Mouse (Mus musculus): ENCODE results near the gene Ift74. TPM values are rescaled to one million over a fixed set of nuclear protein-coding genes. Genes with fewer than 3 reads are reported as not detected.

The Ift74 gene
- 49.2 and 56.5 TPM in 2 replicates for polyA plus RNA-seq (2016; fragmentation: Nextera tagmentation; extraction: Ambion mirVana)

- Histone ChIP-seq H3K4me3 (peak within 1 kb of the TSS; percentile 69), H3K27me3 (replicated peaks; ENCODE audit: low read depth, poor library complexity, severe bottlenecking) (no peaks in the 10 kb centered on the region), H3K9me3 (no peaks in the 10 kb centered on the region), H3K36me3 (replicated peaks) (peaks cover 3% of the 10 kb centered on the region), H3K27ac (replicated peaks) (peak within 1 kb of the TSS; percentile 87), H3K4me1 (peaks cover 15% of the 10 kb centered on the region)
- WGBS = 3% methylated on average over 29 of the region's 29 CpGs
- DNase-seq (ENCODE audit: low spot score) = peak; percentile 97
Measured at GRCm38 (mm10) chr4:94613972-94614626, at the start of gene Ift74. Gene Ift74 (plus strand): TSS chr4:94614491.

- Histone ChIP-seq H3K27ac (replicated peaks) (no peak overlapping the region), H3K4me3 (no peak overlapping the region), H3K9me3 (no peaks in the 10 kb centered on the region), H3K27me3 (replicated peaks; ENCODE audit: low read depth, poor library complexity, severe bottlenecking) (no peaks in the 10 kb centered on the region), H3K36me3 (replicated peaks) (peaks cover 78% of the 10 kb centered on the region), H3K4me1 (no peaks in the 10 kb centered on the region)
- WGBS = 93% methylated on average over 4 of the region's 4 CpGs
- DNase-seq (ENCODE audit: low spot score) = no peak
Measured at GRCm38 (mm10) chr4:94572677-94573076, 41.6 kb upstream of the Ift74 start.

- Histone ChIP-seq H3K27me3 (replicated peaks; ENCODE audit: low read depth, poor library complexity, severe bottlenecking) (no peaks in the 10 kb centered on the region), H3K27ac (replicated peaks) (no peak overlapping the region), H3K36me3 (replicated peaks) (peaks cover 7% of the 10 kb centered on the region), H3K4me1 (no peaks in the 10 kb centered on the region), H3K9me3 (no peaks in the 10 kb centered on the region), H3K4me3 (no peak overlapping the region)
- 87% methylated on average over 4 of the region's 4 CpGs for WGBS
- DNase-seq (ENCODE audit: low spot score) = no peak
Measured at GRCm38 (mm10) chr4:94591765-94592381, 22.4 kb upstream of the Ift74 start.

GRCm38 (mm10) chr4:94592709-94593108 lies 21.6 kb upstream of the Ift74 start:
- H3K4me3 ChIP-seq = no peak overlapping the region
- DNase-seq (ENCODE audit: low spot score) = no peak
- no peaks in the 10 kb centered on the region for H3K4me1 ChIP-seq
- H3K27me3 ChIP-seq (replicated peaks; ENCODE audit: low read depth, poor library complexity, severe bottlenecking) = no peaks in the 10 kb centered on the region
- no peak overlapping the region for H3K27ac ChIP-seq (replicated peaks)
- no peaks in the 10 kb centered on the region for H3K9me3 ChIP-seq
- peaks cover 6% of the 10 kb centered on the region for H3K36me3 ChIP-seq (replicated peaks)

DNA sequence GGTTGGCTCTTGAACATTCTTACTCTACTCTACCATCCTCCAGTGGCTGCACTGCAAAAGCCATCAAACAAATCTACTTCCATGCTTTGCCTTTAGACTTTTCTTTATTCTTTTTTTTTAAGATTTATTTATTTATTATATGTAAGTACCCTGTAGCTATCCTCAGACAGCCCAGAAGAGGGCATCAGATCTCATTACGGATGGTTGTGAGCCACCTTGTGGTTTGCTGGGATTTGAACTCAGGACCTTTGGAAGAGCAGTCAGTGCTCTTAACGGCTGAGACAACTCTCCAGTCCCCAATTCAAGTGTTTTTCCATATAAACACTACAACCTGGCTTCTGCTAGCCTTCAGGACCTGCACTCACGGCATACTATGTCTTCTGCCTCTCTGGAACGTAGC lies 12.9 kb upstream of the Ift74 start:
- H3K4me3 ChIP-seq = peak overlapping the region; percentile 98
- H3K27ac ChIP-seq (replicated peaks) = no peak overlapping the region
- no peaks in the 10 kb centered on the region for H3K27me3 ChIP-seq (replicated peaks; ENCODE audit: low read depth, poor library complexity, severe bottlenecking)
- peaks cover 22% of the 10 kb centered on the region for H3K4me1 ChIP-seq
- DNase-seq (ENCODE audit: low spot score) = no peak
- H3K36me3 ChIP-seq (replicated peaks) = peaks cover 3% of the 10 kb centered on the region; the same call in 1 of the 2 replicates
- H3K9me3 ChIP-seq = no peaks in the 10 kb centered on the region
- 93% methylated on average over 4 of the region's 4 CpGs for WGBS

DNA sequence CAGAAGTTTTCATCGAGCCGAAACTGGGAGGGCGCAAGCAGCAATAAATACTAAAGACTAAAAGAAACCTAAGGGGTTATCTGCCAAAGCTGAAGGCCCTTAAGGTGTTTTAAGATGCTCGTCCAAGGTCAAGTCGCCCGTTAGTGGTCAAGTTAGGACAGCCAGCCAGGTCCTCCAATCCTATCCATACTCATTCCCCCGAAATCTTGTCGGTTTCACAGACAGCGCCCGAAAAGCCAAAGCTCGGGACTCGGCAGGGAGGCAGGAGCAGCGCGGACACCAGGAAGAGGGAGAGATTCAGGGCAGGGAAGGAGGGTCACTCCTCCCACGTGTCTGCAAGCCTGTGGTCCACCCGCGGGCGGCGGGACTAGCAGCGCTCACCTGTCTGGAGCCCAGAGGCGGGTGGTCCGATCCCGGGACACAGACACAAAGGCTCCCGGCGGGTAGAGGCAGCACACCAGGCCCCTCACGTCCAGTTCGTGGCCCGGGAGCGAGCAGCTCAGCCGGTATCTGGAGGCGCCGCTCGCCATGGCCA lies 11.7 kb upstream of the Ift74 start:
- Histone ChIP-seq H3K27ac (replicated peaks) (peak overlapping the region; percentile 96), H3K27me3 (replicated peaks; ENCODE audit: low read depth, poor library complexity, severe bottlenecking) (no peaks in the 10 kb centered on the region)

GRCm38 (mm10) chr4:94603031-94603629 lies 11.2 kb upstream of the Ift74 start, which contains the start of gene Plaa:
Gene Plaa (minus strand): TSS chr4:94603244.
- H3K9me3 ChIP-seq = no peaks in the 10 kb centered on the region

More for the DNA sequence above, 11.7 kb upstream of the Ift74 start:
- H3K4me3 ChIP-seq = peak overlapping the region; percentile 98
- no peak for DNase-seq (ENCODE audit: low spot score)
- H3K4me1 ChIP-seq = peaks cover 22% of the 10 kb centered on the region
- under 1% methylated on average over 33 of the region's 33 CpGs for WGBS
- no peaks in the 10 kb centered on the region for H3K9me3 ChIP-seq
- H3K36me3 ChIP-seq (replicated peaks) = peaks cover 3% of the 10 kb centered on the region; the same call in 1 of the 2 replicates

GRCm38 (mm10) chr4:94604452-94605019 lies 9.8 kb upstream of the Ift74 start:
- Histone ChIP-seq H3K4me3 (no peak overlapping the region; the same call in 1 of the 2 replicates), H3K4me1 (peaks cover 22% of the 10 kb centered on the region)
- WGBS = 84% methylated on average over 2 of the region's 2 CpGs

More at GRCm38 (mm10) chr4:94603031-94603629, 11.2 kb upstream of the Ift74 start, which contains the start of gene Plaa:
- Histone ChIP-seq H3K36me3 (replicated peaks) (no peaks in the 10 kb centered on the region; the same call in 1 of the 2 replicates), H3K27me3 (replicated peaks; ENCODE audit: low read depth, poor library complexity, severe bottlenecking) (no peaks in the 10 kb centered on the region), H3K27ac (replicated peaks) (peak within 1 kb of the TSS; percentile 96), H3K4me3 (peak within 1 kb of the TSS; percentile 98), H3K4me1 (peaks cover 22% of the 10 kb centered on the region)
- peak; percentile 95 for DNase-seq (ENCODE audit: low spot score)
- under 1% methylated on average over 61 of the region's 61 CpGs for WGBS

DNA sequence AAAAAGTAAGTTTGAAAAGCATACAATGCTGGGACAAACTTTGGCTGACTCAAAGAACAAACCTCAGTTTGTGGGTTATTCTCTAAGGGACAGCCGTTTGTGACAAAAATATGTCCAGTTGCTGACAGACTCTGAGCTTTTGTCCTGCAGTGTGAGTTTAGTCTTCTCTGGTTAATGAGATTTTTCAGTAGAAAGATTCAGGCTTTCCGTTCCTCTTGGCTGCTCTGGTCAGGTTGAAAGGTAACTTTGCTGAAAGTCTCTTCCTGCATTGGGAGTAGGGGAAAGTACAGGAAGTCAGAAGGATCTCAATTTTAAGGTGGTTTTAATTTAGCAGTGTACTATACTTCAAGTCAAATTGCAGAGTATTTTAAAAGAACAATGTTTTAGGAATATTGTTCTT lies 8.7 kb upstream of the Ift74 start:
- no peak overlapping the region for H3K27ac ChIP-seq (replicated peaks)
- no peak overlapping the region for H3K4me3 ChIP-seq
- WGBS = 93% methylated on average over 2 of the region's 2 CpGs
- H3K36me3 ChIP-seq (replicated peaks) = no peaks in the 10 kb centered on the region
- no peak for DNase-seq (ENCODE audit: low spot score)
- no peaks in the 10 kb centered on the region for H3K27me3 ChIP-seq (replicated peaks; ENCODE audit: low read depth, poor library complexity, severe bottlenecking)
- H3K9me3 ChIP-seq = no peaks in the 10 kb centered on the region
- peaks cover 22% of the 10 kb centered on the region for H3K4me1 ChIP-seq

More at GRCm38 (mm10) chr4:94604452-94605019, 9.8 kb upstream of the Ift74 start:
- Histone ChIP-seq H3K27ac (replicated peaks) (no peak overlapping the region), H3K27me3 (replicated peaks; ENCODE audit: low read depth, poor library complexity, severe bottlenecking) (no peaks in the 10 kb centered on the region), H3K9me3 (no peaks in the 10 kb centered on the region), H3K36me3 (replicated peaks) (no peaks in the 10 kb centered on the region)
- DNase-seq (ENCODE audit: low spot score) = no peak

GRCm38 (mm10) chr4:94610339-94610738 lies 4.0 kb upstream of the Ift74 start:
- no peak for DNase-seq (ENCODE audit: low spot score)
- H3K36me3 ChIP-seq (replicated peaks) = no peaks in the 10 kb centered on the region
- H3K27me3 ChIP-seq (replicated peaks; ENCODE audit: low read depth, poor library complexity, severe bottlenecking) = no peaks in the 10 kb centered on the region
- WGBS = 77% methylated on average over 3 of the region's 3 CpGs
- peaks cover 9% of the 10 kb centered on the region for H3K4me1 ChIP-seq
- H3K9me3 ChIP-seq = no peaks in the 10 kb centered on the region
- H3K27ac ChIP-seq (replicated peaks) = no peak overlapping the region
- no peak overlapping the region for H3K4me3 ChIP-seq

- WGBS = 2% methylated on average over 18 of the region's 18 CpGs
- Histone ChIP-seq H3K27me3 (replicated peaks; ENCODE audit: low read depth, poor library complexity, severe bottlenecking) (no peaks in the 10 kb centered on the region), H3K4me1 (peaks cover 15% of the 10 kb centered on the region), H3K4me3 (peak overlapping the region; percentile 69), H3K9me3 (no peaks in the 10 kb centered on the region), H3K36me3 (replicated peaks) (peaks cover 3% of the 10 kb centered on the region), H3K27ac (replicated peaks) (peak overlapping the region; percentile 87)
- no peak for DNase-seq (ENCODE audit: low spot score)
Measured at GRCm38 (mm10) chr4:94614627-94615006, 326 bp downstream of the Ift74 start.

DNA sequence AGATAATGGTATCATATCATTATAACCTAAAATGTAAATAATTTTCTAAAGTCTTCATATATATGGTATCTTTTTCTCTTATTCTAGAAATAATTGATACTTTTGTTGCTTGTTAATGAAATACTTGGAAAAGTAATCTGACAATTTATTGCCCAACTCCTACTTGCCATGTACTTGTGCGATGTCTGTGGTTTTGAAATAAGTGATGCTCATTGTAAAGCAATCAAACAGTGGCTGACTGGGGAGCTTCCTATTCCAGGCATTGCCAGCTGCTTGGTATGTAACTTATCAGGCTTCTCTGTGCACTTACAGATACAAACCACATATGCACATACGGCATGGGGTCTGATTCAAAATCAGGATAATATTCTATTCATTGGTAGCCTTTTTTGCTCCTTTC lies 5.8 kb downstream of the Ift74 start:
- DNase-seq (ENCODE audit: low spot score) = no peak
- no peaks in the 10 kb centered on the region for H3K9me3 ChIP-seq
- H3K36me3 ChIP-seq (replicated peaks) = peaks cover 30% of the 10 kb centered on the region
- no peaks in the 10 kb centered on the region for H3K27me3 ChIP-seq (replicated peaks; ENCODE audit: low read depth, poor library complexity, severe bottlenecking)
- WGBS = 93% methylated on average over 2 of the region's 2 CpGs
- no peak overlapping the region for H3K4me3 ChIP-seq
- H3K27ac ChIP-seq (replicated peaks) = no peak overlapping the region
- H3K4me1 ChIP-seq = peaks cover 8% of the 10 kb centered on the region
